9 mouse cellular contexts compared by ENCODE assay signal in genomic region chr11:73172186-73172585, GRCm38 (mm10). TPM values are rescaled to one million over a fixed set of nuclear protein-coding genes. Genes with fewer than 3 reads are reported as not detected.
DNase-seq lines count a peak whose midpoint lies in the region; ATAC-seq and TF ChIP-seq lines count a peak whose summit lies in the region.
"Had no signal": no experiment of that assay in that cellular context is flagged by ENCODE, and none has a peak within 500 bp of the region (broad histone marks: within the 10 kb centered on the region; RNA-seq: fewer than 3 reads in every experiment).

No protein-coding gene starts in this region.

- 48% methylated on average over 5 of the region's 5 CpGs for whole genome bisulfite sequencing in liver, adult 2 months
- WGBS in liver, postnatal 0 days (ENCODE audit: insufficient replicate concordance): 58% methylated on average over 5 of the region's 5 CpGs
- 27% methylated on average over 5 of the region's 5 CpGs for WGBS in stomach, embryonic 15.5 days
- 56% methylated on average over 5 of the region's 5 CpGs for WGBS in forebrain, postnatal 0 days

- H3K4me3 ChIP-seq in liver, adult 2 months (ENCODE audit: insufficient read depth, low read depth, low read length): no peak overlapping the region
- no peak overlapping the region for H3K4me3 ChIP-seq in liver, postnatal 0 days (ENCODE audit: low read depth, low read length)
- no peak overlapping the region for H3K4me3 ChIP-seq in stomach, embryonic 15.5 days (replicated peaks)
- H3K4me3 ChIP-seq in forebrain, postnatal 0 days (ENCODE audit: low read depth, low read length): no peak overlapping the region
- H3K4me3 ChIP-seq: forebrain, embryonic 10.5 days had no signal

- ATAC-seq in liver, postnatal 0 days: no peak
- ATAC-seq in stomach, embryonic 15.5 days (ENCODE audit: insufficient read depth, low FRiP score, low read depth): no peak
- ATAC-seq in forebrain, postnatal 0 days: no peak

- TF ChIP-seq POLR2A in liver, adult 2 months (IDR thresholded peaks at IDR 0.05; ENCODE audit: extremely low read depth, insufficient read depth, low read length): no peak

- peaks cover 1% of the 10 kb centered on the region; the same call in 1 of the 2 replicates for H3K36me3 ChIP-seq in liver, adult 2 months (ENCODE audit: control insufficient read depth, insufficient read depth, low read length)
- peaks cover 8% of the 10 kb centered on the region; the same call in 1 of the 2 replicates for H3K36me3 ChIP-seq in liver, postnatal 0 days (replicated peaks; ENCODE audit: insufficient read depth, low read length)
- 0 out of 2 replicates have a peak, but pooled peaks cover 5% of the 10 kb centered on the region for H3K36me3 ChIP-seq in stomach, embryonic 15.5 days
- peaks cover 24% of the 10 kb centered on the region for H3K36me3 ChIP-seq in forebrain, postnatal 0 days (ENCODE audit: insufficient read depth)

- no peaks in the 10 kb centered on the region for H3K9me3 ChIP-seq in liver, postnatal 0 days (ENCODE audit: low read length)
- no peaks in the 10 kb centered on the region for H3K9me3 ChIP-seq in stomach, embryonic 15.5 days
- H3K9me3 ChIP-seq in forebrain, postnatal 0 days (ENCODE audit: low read length): no peaks in the 10 kb centered on the region
- H3K9me3 ChIP-seq: forebrain, embryonic 10.5 days had no signal

- TF ChIP-seq CTCF in liver, adult 2 months (IDR thresholded peaks at IDR 0.05; ENCODE audit: low read depth, low read length): no peak
- no peak for TF ChIP-seq CTCF in liver, postnatal 0 days (IDR thresholded peaks at IDR 0.05; ENCODE audit: low read depth)
- TF ChIP-seq CTCF in forebrain, postnatal 0 days (IDR thresholded peaks at IDR 0.05; ENCODE audit: low read depth): no peak

- H3K79me2 ChIP-seq in liver, adult 2 months (ENCODE audit: control insufficient read depth, insufficient read depth, low read length): peaks cover 8% of the 10 kb centered on the region

- peaks cover 15% of the 10 kb centered on the region for H3K4me1 ChIP-seq in liver, adult 2 months (ENCODE audit: control insufficient read depth, insufficient read depth, low read length)
- H3K4me1 ChIP-seq in liver, postnatal 0 days (ENCODE audit: insufficient read depth): peaks cover 20% of the 10 kb centered on the region
- peaks cover 19% of the 10 kb centered on the region for H3K4me1 ChIP-seq in stomach, embryonic 15.5 days
- H3K4me1 ChIP-seq in forebrain, postnatal 0 days (ENCODE audit: insufficient read depth): peaks cover 10% of the 10 kb centered on the region

- TF ChIP-seq EP300 in liver, postnatal 0 days (IDR thresholded peaks at IDR 0.05; ENCODE audit: low read depth): no peak

- H3K27me3 ChIP-seq in liver, adult 2 months (ENCODE audit: control insufficient read depth, insufficient read depth, low read length): no peaks in the 10 kb centered on the region
- H3K27me3 ChIP-seq in liver, postnatal 0 days (ENCODE audit: insufficient read depth, low read length): no peaks in the 10 kb centered on the region
- H3K27me3 ChIP-seq in stomach, embryonic 15.5 days (replicated peaks): no peaks in the 10 kb centered on the region
- no peaks in the 10 kb centered on the region for H3K27me3 ChIP-seq in forebrain, postnatal 0 days (ENCODE audit: insufficient read depth, low read length)

- H3K9ac ChIP-seq in liver, adult 2 months (ENCODE audit: low read depth, low read length): no peak overlapping the region
- H3K9ac ChIP-seq in liver, postnatal 0 days (replicated peaks): no peak overlapping the region
- H3K9ac ChIP-seq in stomach, embryonic 15.5 days: no peak overlapping the region
- H3K9ac ChIP-seq in forebrain, postnatal 0 days: no peak overlapping the region

- peak; percentile 56 for DNase-seq in liver, adult 2 months (ENCODE audit: extremely low read depth, low read depth, low spot score)
- DNase-seq in liver, postnatal 0 days: no peak
- peak; percentile 84 for DNase-seq in heart, adult 8-10 months (ENCODE audit: low spot score)
- peak; percentile 90 for DNase-seq in kidney, postnatal 14 days
- DNase-seq in thymus, postnatal 36 days: no peak
- no peak for DNase-seq in urinary bladder, adult 18-20 months (ENCODE audit: low spot score in 2 of 2)
- DNase-seq in forebrain, postnatal 0 days: no peak

- no peak overlapping the region for H3K4me2 ChIP-seq in liver, postnatal 0 days (ENCODE audit: low read depth, low read length)
- H3K4me2 ChIP-seq in stomach, embryonic 15.5 days: no peak overlapping the region
- no peak overlapping the region for H3K4me2 ChIP-seq in forebrain, postnatal 0 days (ENCODE audit: low read depth)

- no peak overlapping the region for H3K27ac ChIP-seq in liver, adult 2 months (replicated peaks; ENCODE audit: insufficient read depth, low read depth, low read length)
- no peak overlapping the region for H3K27ac ChIP-seq in liver, postnatal 0 days (ENCODE audit: low read depth)
- H3K27ac ChIP-seq in stomach, embryonic 15.5 days: peak overlapping the region; percentile 44; the same call in 1 of the 2 replicates
- H3K27ac ChIP-seq in forebrain, postnatal 0 days (ENCODE audit: low read depth, low read length): no peak overlapping the region
- H3K27ac ChIP-seq: forebrain, embryonic 10.5 days had no signal

RNA-seq across cellular contexts. Expression of gene Emc6, which starts 4.7 kb away (rescaled TPM):
- 80.9 and 90.9 TPM in 2 replicates for total RNA-seq in liver, adult 2 months (2014; rRNA removed)
- 63.8 and 74.6 TPM in 2 replicates for polyA plus RNA-seq in liver, adult 2 months (2012; rRNA removed)
- polyA plus RNA-seq in liver, postnatal 0 days (2015; fragmentation: Nextera tagmentation; extraction: Ambion mirVana): 169 and 174 TPM in 2 replicates
- total RNA-seq in heart, adult 8-10 months (2022): 10 to 100 TPM; 80.9 to 93.8 (median 89.9) TPM
- polyA plus RNA-seq in stomach, embryonic 15.5 days (2015; fragmentation: Nextera tagmentation; extraction: Ambion mirVana): 111 and 117 TPM in 2 replicates
- total RNA-seq in forebrain, postnatal 0 days (2014; rRNA removed): 127 and 153 TPM in 2 replicates
- polyA plus RNA-seq in forebrain, postnatal 0 days (2015; fragmentation: Nextera tagmentation; extraction: Ambion mirVana): 182 and 219 TPM in 2 replicates

RNA-seq across cellular contexts. Expression of gene Tax1bp3, which starts 4.7 kb away (rescaled TPM):
- total RNA-seq in liver, adult 2 months (2014; rRNA removed): 11.5 and 13.2 TPM in 2 replicates
- polyA plus RNA-seq in liver, adult 2 months (2012; rRNA removed): 16.6 and 19.4 TPM in 2 replicates
- polyA plus RNA-seq in liver, postnatal 0 days (2015; fragmentation: Nextera tagmentation; extraction: Ambion mirVana): 32.7 and 35.6 TPM in 2 replicates
- 10 to 100 TPM; 36.7 to 52.6 (median 46.8) TPM for total RNA-seq in heart, adult 8-10 months (2022)
- 208 and 211 TPM in 2 replicates for polyA plus RNA-seq in stomach, embryonic 15.5 days (2015; fragmentation: Nextera tagmentation; extraction: Ambion mirVana)
- total RNA-seq in forebrain, postnatal 0 days (2014; rRNA removed): 52.2 and 59.5 TPM in 2 replicates
- 122 and 137 TPM in 2 replicates for polyA plus RNA-seq in forebrain, postnatal 0 days (2015; fragmentation: Nextera tagmentation; extraction: Ambion mirVana)

RNA-seq across cellular contexts. Expression of gene P2rx5, which starts 12.0 kb away (rescaled TPM):
- 0.09 TPM in 1 of 2 replicates, not detected in the other for total RNA-seq in liver, adult 2 months (2014; rRNA removed)
- polyA plus RNA-seq in liver, adult 2 months (2012; rRNA removed): 0.06 TPM in 1 of 2 replicates, not detected in the other
- polyA plus RNA-seq in liver, postnatal 0 days (2015; fragmentation: Nextera tagmentation; extraction: Ambion mirVana): 0.11 and 0.21 TPM in 2 replicates
- total RNA-seq in heart, adult 8-10 months (2022): 10 to 100 TPM; 14.2 to 19.7 (median 16.6) TPM
- polyA plus RNA-seq in stomach, embryonic 15.5 days (2015; fragmentation: Nextera tagmentation; extraction: Ambion mirVana): 0.14 and 0.30 TPM in 2 replicates
- 0.46 and 0.57 TPM in 2 replicates for total RNA-seq in forebrain, postnatal 0 days (2014; rRNA removed)
- polyA plus RNA-seq in forebrain, postnatal 0 days (2015; fragmentation: Nextera tagmentation; extraction: Ambion mirVana): 0.69 TPM in 2 replicates

RNA-seq across cellular contexts. Expression of gene Ctns, which starts 26.7 kb away (rescaled TPM):
- total RNA-seq in liver, adult 2 months (2014; rRNA removed): 11.5 and 15.6 TPM in 2 replicates
- polyA plus RNA-seq in liver, adult 2 months (2012; rRNA removed): 13.1 and 16.6 TPM in 2 replicates
- polyA plus RNA-seq in liver, postnatal 0 days (2015; fragmentation: Nextera tagmentation; extraction: Ambion mirVana): 7.3 and 8.4 TPM in 2 replicates
- 1 to 10 TPM; 7.5 to 10.0 (median 9.6) TPM for total RNA-seq in heart, adult 8-10 months (2022)
- 17.0 and 18.2 TPM in 2 replicates for polyA plus RNA-seq in stomach, embryonic 15.5 days (2015; fragmentation: Nextera tagmentation; extraction: Ambion mirVana)
- 15.3 and 17.0 TPM in 2 replicates for total RNA-seq in forebrain, postnatal 0 days (2014; rRNA removed)
- 9.6 and 12.7 TPM in 2 replicates for polyA plus RNA-seq in forebrain, postnatal 0 days (2015; fragmentation: Nextera tagmentation; extraction: Ambion mirVana)

RNA-seq across cellular contexts. Expression of gene Shpk, which starts 27.1 kb away (rescaled TPM):
- 38.3 and 38.6 TPM in 2 replicates for total RNA-seq in liver, adult 2 months (2014; rRNA removed)
- polyA plus RNA-seq in liver, adult 2 months (2012; rRNA removed): 43.5 and 44.5 TPM in 2 replicates
- 8.1 and 8.2 TPM in 2 replicates for polyA plus RNA-seq in liver, postnatal 0 days (2015; fragmentation: Nextera tagmentation; extraction: Ambion mirVana)
- 1 to 10 TPM in 3 of 4 experiments, under 1 TPM in 1; 0.68 to 1.7 (median 1.4) TPM for total RNA-seq in heart, adult 8-10 months (2022)
- polyA plus RNA-seq in stomach, embryonic 15.5 days (2015; fragmentation: Nextera tagmentation; extraction: Ambion mirVana): 2.8 and 3.6 TPM in 2 replicates
- total RNA-seq in forebrain, postnatal 0 days (2014; rRNA removed): 0.85 and 1.8 TPM in 2 replicates
- 1.5 and 2.2 TPM in 2 replicates for polyA plus RNA-seq in forebrain, postnatal 0 days (2015; fragmentation: Nextera tagmentation; extraction: Ambion mirVana)

Comparison
In these comparisons a context has a peak if more than half of its experiments do, and no peak if none do; other contexts are left out.
1. DNase-seq: peak in liver, adult 2 months (single experiment), heart, adult 8-10 months (single experiment) and kidney, postnatal 14 days (single experiment); none in liver, postnatal 0 days (single experiment), thymus, postnatal 36 days (0 of 2), urinary bladder, adult 18-20 months (0 of 2) and forebrain, postnatal 0 days (single experiment).